Mouse (Mus musculus) liver, postnatal 0 days (tissue): ENCODE measurements around the gene Kcnj10. TPM values are rescaled to one million over a fixed set of nuclear protein-coding genes. Genes with fewer than 3 reads are reported as not detected.
A peak's percentile ranks its signal among the peaks of the same experiment; 100 is the strongest.

Experiments used
- ATAC-seq: fragments of 200-750 bp; cut with Nextera tagmentation; 2 replicates; pipeline ENCODE4 v1.8.0; 2017; ENCODE audit warnings: mild to moderate bottlenecking, moderate library complexity
- DNase-seq: peaks from one replicate; pipeline ENCODE4 v3.0.0-alpha.2; 2016
- H3K27ac ChIP-seq: fragments of 300-500 bp; sonication (generic); 2 replicates; pipeline ENCODE4 v1.5.1; 2014; ENCODE audit warnings: antibody characterized with exemption, moderate library complexity, mild to moderate bottlenecking, low read depth
- H3K27me3 ChIP-seq: fragments of 300-500 bp; sonication (generic); 2 replicates; pipeline ENCODE4 v1.6.1; 2014; ENCODE audit warnings: low read length, control low read depth, mixed read lengths; ENCODE audit not compliant: insufficient read depth
- H3K36me3 ChIP-seq: fragments of 300-500 bp; sonication (generic); replicated peaks from 2 replicates; pipeline ENCODE4 v1.6.1; 2014; ENCODE audit warnings: mild to moderate bottlenecking, control low read depth, low read length, moderate library complexity, mixed read lengths; ENCODE audit not compliant: insufficient read depth
- H3K4me1 ChIP-seq: fragments of 300-500 bp; sonication (generic); 2 replicates; pipeline ENCODE4 v1.6.1; 2014; ENCODE audit warnings: antibody characterized with exemption, mild to moderate bottlenecking, control low read depth; ENCODE audit not compliant: insufficient read depth
- H3K4me2 ChIP-seq: fragments of 300-500 bp; sonication (generic); 2 replicates; pipeline ENCODE4 v1.6.1; 2014; ENCODE audit warnings: low read depth, mild to moderate bottlenecking, low read length, moderate library complexity, mixed read lengths
- H3K4me3 ChIP-seq: fragments of 300-500 bp; sonication (generic); 2 replicates; pipeline ENCODE4 v1.5.1; 2014; ENCODE audit warnings: low read depth, low read length
- H3K9ac ChIP-seq: fragments of 300-500 bp; sonication (generic); replicated peaks from 2 replicates; pipeline ENCODE4 v1.6.1; 2014; ENCODE audit warnings: mild to moderate bottlenecking, moderate library complexity
- H3K9me3 ChIP-seq: fragments of 300-500 bp; sonication (generic); 2 replicates; pipeline ENCODE4 v1.6.1; 2016; ENCODE audit warnings: mild to moderate bottlenecking, control low read depth, low read length, mixed read lengths
- CTCF ChIP-seq: sonication (generic); IDR thresholded peaks from 2 replicates; pipeline ENCODE4 v1.5.1; 2016; ENCODE audit warnings: antibody characterized with exemption, low read depth
- EP300 ChIP-seq: IDR thresholded peaks from 2 replicates; pipeline ENCODE4 v1.6.1; 2016; ENCODE audit warnings: antibody characterized with exemption, low read depth, mild to moderate bottlenecking
- WGBS: fragments of 180-500 bp; shearing (Covaris S2); extraction: QIAGEN DNeasy Blood & Tissue Kit; methylation state at CpG from one replicate; pipeline ENCODE4 v1.1.7; 2014; ENCODE audit not compliant: insufficient replicate concordance; 5-methylcytosine and 5-hydroxymethylcytosine counted together
- polyA plus RNA-seq: library from polyadenylated mRNA; unstranded; fragments of >200 nt; fragmentation: Nextera tagmentation; extraction: Ambion mirVana; gene quantifications from 2 replicates; pipeline ENCODE4 v1.2.1, GENCODE M21; 2015

Kcnj10 gene
- polyA plus RNA-seq = 0.17 and 0.19 TPM in 2 replicates

- no peak for TF ChIP-seq EP300
- H3K4me1 ChIP-seq = peaks cover 15% of the 10 kb centered on the region
- H3K36me3 ChIP-seq = no peaks in the 10 kb centered on the region
- ATAC-seq (peak; percentile 76), DNase-seq (peak; percentile 73)
- WGBS = 2% methylated on average over 37 of the region's 38 CpGs
- H3K9me3 ChIP-seq = no peaks in the 10 kb centered on the region
- no peak within 1 kb of the TSS for H3K27ac ChIP-seq
- no peak within 1 kb of the TSS for H3K9ac ChIP-seq
- H3K4me2 ChIP-seq = peak within 1 kb of the TSS; percentile 72
- peak within 1 kb of the TSS; percentile 41 for H3K4me3 ChIP-seq
- H3K27me3 ChIP-seq = peaks cover 52% of the 10 kb centered on the region
Measured at GRCm38 (mm10) chr1:172340729-172341321, at the start of gene Kcnj10. Gene Kcnj10 (plus strand): TSS chr1:172341210.

GRCm38 (mm10) chr1:172292880-172293279 lies 48.1 kb upstream of the Kcnj10 start:
- Histone ChIP-seq H3K36me3 (no peaks in the 10 kb centered on the region), H3K4me2 (no peak overlapping the region), H3K27ac (no peak overlapping the region), H3K4me1 (0 out of 2 replicates have a peak, but pooled peaks cover 4% of the 10 kb centered on the region), H3K9ac (no peak overlapping the region), H3K4me3 (no peak overlapping the region), H3K27me3 (no peaks in the 10 kb centered on the region), H3K9me3 (no peaks in the 10 kb centered on the region)
- ATAC-seq = no peak
- WGBS = 84% methylated on average over 2 of the region's 2 CpGs
- no peak for DNase-seq
- no peak for TF ChIP-seq CTCF
- no peak for TF ChIP-seq EP300

- WGBS = 84% methylated on average over 11 of the region's 11 CpGs
- Histone ChIP-seq H3K9ac (no peak overlapping the region), H3K4me1 (0 out of 2 replicates have a peak, but pooled peaks cover 4% of the 10 kb centered on the region), H3K4me3 (no peak overlapping the region), H3K9me3 (no peaks in the 10 kb centered on the region), H3K27me3 (no peaks in the 10 kb centered on the region), H3K36me3 (no peaks in the 10 kb centered on the region), H3K27ac (no peak overlapping the region), H3K4me2 (no peak overlapping the region)
- ATAC-seq (no peak), DNase-seq (no peak)
- no peak for TF ChIP-seq CTCF
- no peak for TF ChIP-seq EP300
Measured at GRCm38 (mm10) chr1:172293449-172293848, 47.6 kb upstream of the Kcnj10 start.

GRCm38 (mm10) chr1:172295751-172296197 lies 45.2 kb upstream of the Kcnj10 start:
- no peak for ATAC-seq
- H3K27ac ChIP-seq = no peak overlapping the region
- 56% methylated on average over 4 of the region's 4 CpGs for WGBS
- no peaks in the 10 kb centered on the region for H3K27me3 ChIP-seq
- H3K4me2 ChIP-seq = no peak overlapping the region
- H3K9ac ChIP-seq = no peak overlapping the region
- DNase-seq = no peak
- TF ChIP-seq EP300 (no peak), CTCF (no peak)
- 0 out of 2 replicates have a peak, but pooled peaks cover 4% of the 10 kb centered on the region for H3K4me1 ChIP-seq
- H3K9me3 ChIP-seq = no peaks in the 10 kb centered on the region
- no peaks in the 10 kb centered on the region for H3K36me3 ChIP-seq
- no peak overlapping the region for H3K4me3 ChIP-seq

- no peaks in the 10 kb centered on the region for H3K27me3 ChIP-seq
- no peaks in the 10 kb centered on the region for H3K36me3 ChIP-seq
- H3K4me2 ChIP-seq = no peak overlapping the region
- TF ChIP-seq CTCF (no peak), EP300 (no peak)
- no peak for DNase-seq
- no peaks in the 10 kb centered on the region for H3K9me3 ChIP-seq
- ATAC-seq = no peak
- WGBS = 79% methylated on average over 6 of the region's 6 CpGs
- 0 out of 2 replicates have a peak, but pooled peaks cover 4% of the 10 kb centered on the region for H3K4me1 ChIP-seq
- H3K9ac ChIP-seq = no peak overlapping the region
- H3K27ac ChIP-seq = no peak overlapping the region
- H3K4me3 ChIP-seq = no peak overlapping the region
Measured at GRCm38 (mm10) chr1:172296816-172297510, 44.0 kb upstream of the Kcnj10 start.

DNA sequence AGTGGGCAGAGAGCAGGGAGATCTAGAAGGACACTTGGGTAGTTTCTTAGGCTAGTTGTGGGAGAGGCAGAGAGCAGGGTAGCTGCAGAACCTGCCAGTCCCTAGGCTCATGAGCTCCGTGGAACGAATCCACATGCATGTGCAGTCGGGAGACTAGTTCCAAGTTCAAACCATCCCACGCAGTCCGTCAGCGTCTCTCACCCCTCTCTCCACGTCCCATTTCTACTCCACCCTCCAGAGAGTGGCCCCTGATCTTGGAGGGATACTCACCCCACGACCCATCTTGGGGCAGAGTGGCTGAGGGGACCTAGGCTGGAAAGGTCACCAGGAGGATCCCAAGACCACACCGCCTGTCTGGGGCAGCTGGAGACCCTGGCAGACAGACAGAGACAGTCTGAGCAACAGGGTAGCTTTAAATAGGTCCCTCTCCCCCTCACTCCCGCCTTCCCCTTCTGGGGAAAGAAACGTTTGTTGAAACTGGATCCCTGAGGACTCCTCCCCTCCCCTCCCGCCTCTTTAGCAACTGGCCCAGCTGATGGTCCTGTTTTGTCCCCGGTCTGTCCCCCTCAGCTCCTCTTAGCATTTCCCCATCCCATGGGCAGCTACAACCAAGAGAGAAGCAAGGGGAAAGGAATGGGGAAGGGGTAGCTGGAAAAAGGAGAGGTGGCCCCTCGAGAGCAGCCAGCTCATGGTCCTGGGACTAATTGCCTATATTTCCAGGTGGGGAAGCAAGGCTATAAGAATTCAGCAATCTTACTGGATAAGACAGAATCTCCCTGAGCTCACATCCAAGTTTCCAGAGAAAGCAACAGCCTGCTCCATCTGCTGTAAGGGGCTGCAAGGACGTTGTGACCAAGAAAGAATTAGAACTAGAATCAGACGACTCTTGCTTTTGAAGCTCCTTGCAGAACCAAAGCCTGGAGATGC lies 43.1 kb upstream of the Kcnj10 start, which contains the start of gene Atp1a2:
Gene Atp1a2, minus strand, starts transcription at position 454 of the 927 bp plus-strand sequence.
- no peak for DNase-seq
- Histone ChIP-seq H3K4me3 (no peak within 1 kb of the TSS), H3K9me3 (no peaks in the 10 kb centered on the region), H3K9ac (no peak within 1 kb of the TSS), H3K4me2 (no peak within 1 kb of the TSS), H3K4me1 (peaks cover 12% of the 10 kb centered on the region), H3K36me3 (no peaks in the 10 kb centered on the region), H3K27me3 (no peaks in the 10 kb centered on the region), H3K27ac (no peak within 1 kb of the TSS)
- TF ChIP-seq EP300 (no peak), CTCF (no peak)
- 26% methylated on average over 16 of the region's 16 CpGs for WGBS
- ATAC-seq = no peak
